Mouse (Mus musculus) kidney, adult 2 months (tissue): ENCODE data around the gene Cmklr1. TPM values are rescaled to one million over a fixed set of nuclear protein-coding genes. Genes with fewer than 3 reads are reported as not detected.
"Not testable (repeated sequence)": the region's sequence is repeated elsewhere in the genome, so short reads cannot be mapped to it uniquely, and the experiment has no call there.

ENCODE experiments used
- DNase-seq: peaks from one replicate; pipeline ENCODE4 v3.0.0; 2021
- H3K27ac ChIP-seq: fragments of 200-500 bp; 2 replicates; pipeline ENCODE4 v1.5.1; 2012; ENCODE audit warnings: low read depth, low read length, control low read depth, inconsistent platforms; ENCODE audit not compliant: insufficient read depth
- H3K27me3 ChIP-seq: fragments of 200-500 bp; replicated peaks from 2 replicates; pipeline ENCODE4 v1.6.1; 2012; ENCODE audit warnings: mild to moderate bottlenecking, moderate library complexity, low read length, inconsistent platforms; ENCODE audit not compliant: control insufficient read depth, insufficient read depth
- H3K36me3 ChIP-seq: fragments of 200-500 bp; 2 replicates; pipeline ENCODE4 v1.6.1; 2012; ENCODE audit warnings: mild to moderate bottlenecking, moderate library complexity, low read length, inconsistent platforms; ENCODE audit not compliant: control insufficient read depth, insufficient read depth
- H3K4me1 ChIP-seq: fragments of 200-500 bp; 2 replicates; pipeline ENCODE4 v1.6.1; 2011; ENCODE audit warnings: low read length; ENCODE audit not compliant: control insufficient read depth, insufficient read depth
- H3K4me3 ChIP-seq: fragments of 200-500 bp; 2 replicates; pipeline ENCODE4 v1.5.1; 2011; ENCODE audit warnings: mild to moderate bottlenecking, low read depth, low read length, control low read depth; ENCODE audit not compliant: insufficient read depth
- CTCF ChIP-seq: fragments of 200-500 bp; conservative IDR thresholded peaks from 2 replicates; pipeline ENCODE4 v1.5.1; 2011; ENCODE audit warnings: low read depth, mild to moderate bottlenecking, control low read depth, low read length, moderate library complexity, mixed read lengths; ENCODE audit not compliant: insufficient read depth, insufficient read length
- POLR2A ChIP-seq: fragments of 200-500 bp; IDR thresholded peaks from one replicate; pipeline ENCODE4 v1.6.1; 2011; ENCODE audit warnings: low read depth, low read length, control low read depth
- WGBS: fragments of 180-500 bp; shearing (Covaris S2); methylation state at CpG from one replicate; pipeline ENCODE4 v1.1.7; 2018; 5-methylcytosine and 5-hydroxymethylcytosine counted together
- polyA plus RNA-seq: library from polyadenylated mRNA; depleted of rRNA; stranded (reverse); fragments of >200 nt; gene quantifications from 2 replicates; pipeline ENCODE4 v1.2.3, GENCODE M21; 2012

The Cmklr1 gene
- polyA plus RNA-seq, 1 experiment = 19.4 TPM

GRCm38 (mm10) chr5:113590010-113590640, 60.1 kb downstream of the Cmklr1 start:
- Histone ChIP-seq H3K27me3 (no peaks in the 10 kb centered on the region), H3K4me3 (no peak overlapping the region), H3K36me3 (no peaks in the 10 kb centered on the region), H3K4me1 (no peaks in the 10 kb centered on the region; the same call in 1 of the 2 replicates), H3K27ac (no peak overlapping the region)
- no peak for DNase-seq
- 73% methylated on average over 5 of the region's 5 CpGs for WGBS
- TF ChIP-seq CTCF = no peak
- no peak for TF ChIP-seq POLR2A

- TF ChIP-seq CTCF = peak; percentile 25; the same call in 1 of the 2 replicates
- not testable (repeated sequence) for H3K4me1 ChIP-seq, H3K27ac ChIP-seq, H3K27me3 ChIP-seq, H3K4me3 ChIP-seq, H3K36me3 ChIP-seq
- DNase-seq = peak; percentile 27
- 41% methylated on average over 5 of the region's 5 CpGs for WGBS
These were observed 63.8 kb downstream of the Cmklr1 start for GRCm38 (mm10) chr5:113586458-113586849.

GRCm38 (mm10) chr5:113585619-113586457, 64.4 kb downstream of the Cmklr1 start:
- not testable (repeated sequence) for H3K27ac ChIP-seq

GRCm38 (mm10) chr5:113584439-113584838, 65.8 kb downstream of the Cmklr1 start:
- TF ChIP-seq CTCF = no peak
- no peak for TF ChIP-seq POLR2A
- no peaks in the 10 kb centered on the region for H3K36me3 ChIP-seq
- H3K4me3 ChIP-seq = no peak overlapping the region
- no peaks in the 10 kb centered on the region; the same call in 1 of the 2 replicates for H3K4me1 ChIP-seq
- no peak for DNase-seq
- no peaks in the 10 kb centered on the region for H3K27me3 ChIP-seq
- whole genome bisulfite sequencing = 50% methylated on average over 6 of the region's 6 CpGs
- no peak overlapping the region for H3K27ac ChIP-seq

More at GRCm38 (mm10) chr5:113585619-113586457, 64.4 kb downstream of the Cmklr1 start:
- WGBS = 61% methylated on average over 17 of the region's 17 CpGs
- H3K4me3 ChIP-seq, H3K27me3 ChIP-seq, H3K4me1 ChIP-seq, H3K36me3 ChIP-seq: not testable (repeated sequence)
- DNase-seq = peak; percentile 38

DNA sequence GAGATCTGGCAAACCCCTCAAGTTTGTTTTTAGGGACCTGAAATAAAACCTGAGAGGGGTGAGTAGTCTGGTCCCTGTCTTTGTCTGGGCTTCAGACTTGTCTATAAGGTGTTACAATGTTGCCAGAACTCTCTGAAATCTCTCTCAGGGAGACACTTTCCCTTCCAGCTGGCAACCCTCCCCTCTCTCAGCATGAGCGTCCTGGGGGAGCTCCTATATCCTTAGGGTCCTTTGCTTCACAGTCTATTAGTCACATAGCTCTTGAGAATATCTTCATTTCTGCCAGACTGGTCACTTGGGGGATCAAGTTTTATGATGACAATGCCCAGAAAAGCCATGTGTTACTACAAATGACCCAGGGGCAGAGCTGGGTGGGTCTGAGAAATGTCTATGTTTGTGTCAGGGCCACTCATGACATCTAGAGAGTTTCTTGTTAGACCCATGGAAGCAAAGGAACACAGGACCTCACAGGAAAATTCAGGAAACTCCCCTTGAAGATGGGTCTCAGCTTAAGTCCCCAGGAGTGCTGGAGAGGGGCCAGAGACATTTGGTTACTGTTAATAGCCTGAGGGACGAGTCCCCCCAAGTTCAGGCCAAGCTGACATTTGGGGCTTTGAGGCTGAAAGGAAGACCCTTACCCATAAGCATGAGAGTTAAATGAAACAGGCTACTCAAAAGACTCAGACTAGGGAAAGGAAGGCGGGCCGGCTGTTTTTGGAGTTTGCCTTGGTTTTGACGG, 66.6 kb downstream of the Cmklr1 start:
- Histone ChIP-seq H3K4me1 (no peaks in the 10 kb centered on the region; the same call in 1 of the 2 replicates), H3K36me3 (no peaks in the 10 kb centered on the region), H3K27ac (no peak overlapping the region), H3K4me3 (no peak overlapping the region), H3K27me3 (no peaks in the 10 kb centered on the region)
- 81% methylated on average over 5 of the region's 5 CpGs for WGBS
- no peak for DNase-seq
- TF ChIP-seq CTCF (no peak), POLR2A (no peak)

DNA sequence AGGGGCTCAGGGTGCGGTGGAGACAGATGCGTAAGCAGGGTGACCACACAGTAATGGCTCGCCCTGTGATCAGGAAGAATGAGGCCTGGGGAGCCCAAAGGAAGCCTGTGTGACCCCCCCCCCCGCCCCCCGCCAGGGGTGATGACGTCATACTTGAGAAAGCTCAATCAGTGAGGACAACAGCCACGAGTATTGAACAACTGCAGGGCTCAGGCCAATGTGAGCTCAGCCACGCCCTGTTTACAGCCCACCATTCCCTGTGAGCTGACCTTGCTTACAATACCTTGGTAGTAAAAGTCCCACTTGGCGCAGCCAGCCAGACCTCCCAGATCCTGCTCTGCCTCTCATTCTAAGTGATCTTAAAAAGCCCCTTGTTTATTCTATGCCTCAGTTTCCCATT, 69.4 kb downstream of the Cmklr1 start:
- no peak overlapping the region for H3K4me3 ChIP-seq
- no peak for DNase-seq
- no peak overlapping the region for H3K27ac ChIP-seq
- H3K27me3 ChIP-seq = no peaks in the 10 kb centered on the region
- WGBS = 51% methylated on average over 9 of the region's 9 CpGs
- TF ChIP-seq POLR2A (no peak), CTCF (no peak)
- no peaks in the 10 kb centered on the region for H3K36me3 ChIP-seq
- H3K4me1 ChIP-seq = no peaks in the 10 kb centered on the region

GRCm38 (mm10) chr5:113580248-113580647, 70.0 kb downstream of the Cmklr1 start:
- Histone ChIP-seq H3K36me3 (no peaks in the 10 kb centered on the region), H3K27me3 (no peaks in the 10 kb centered on the region), H3K27ac (no peak overlapping the region), H3K4me3 (no peak overlapping the region), H3K4me1 (no peaks in the 10 kb centered on the region)
- WGBS = 60% methylated on average over 8 of the region's 8 CpGs
- TF ChIP-seq CTCF = peak; percentile 43
- TF ChIP-seq POLR2A = no peak
- DNase-seq = no peak
